Mouse (Mus musculus): Measurements from ENCODE around the gene Tmc3. TPM values are rescaled to one million over a fixed set of nuclear protein-coding genes. Genes with fewer than 3 reads are reported as not detected.

Gene Tmc3
- polyA plus RNA-seq, 1 experiment = 1.0 TPM

GRCm38 (mm10) chr7:83645476-83645875 lies 60.7 kb downstream of the Tmc3 start:
- Histone ChIP-seq H3K27ac (ENCODE audit: insufficient read depth, low read depth, low read length) (no peak overlapping the region), H3K36me3 (ENCODE audit: control insufficient read depth, insufficient read depth, low read length) (peaks cover 1% of the 10 kb centered on the region; the same call in 1 of the 2 replicates), H3K4me3 (ENCODE audit: insufficient read depth, low read depth, low read length) (no peak overlapping the region), H3K4me1 (ENCODE audit: control insufficient read depth, insufficient read depth, low read length) (no peaks in the 10 kb centered on the region), H3K27me3 (replicated peaks; ENCODE audit: control insufficient read depth, insufficient read depth, low read length) (no peaks in the 10 kb centered on the region)
- peak; percentile 24 for DNase-seq
- no peak for TF ChIP-seq POLR2A (IDR thresholded peaks at IDR 0.05; ENCODE audit: low read depth, low read length)
- TF ChIP-seq CTCF (conservative IDR thresholded peaks at IDR 0.05; ENCODE audit: insufficient read depth, insufficient read length, low read depth, low read length) = no peak
- 63% methylated on average over 5 of the region's 5 CpGs for WGBS

GRCm38 (mm10) chr7:83648807-83649206 lies 64.1 kb downstream of the Tmc3 start:
- H3K27me3 ChIP-seq (replicated peaks; ENCODE audit: control insufficient read depth, insufficient read depth, low read length) = no peaks in the 10 kb centered on the region
- no peaks in the 10 kb centered on the region for H3K4me1 ChIP-seq (ENCODE audit: control insufficient read depth, insufficient read depth, low read length)
- H3K4me3 ChIP-seq (ENCODE audit: insufficient read depth, low read depth, low read length) = no peak overlapping the region
- TF ChIP-seq CTCF (conservative IDR thresholded peaks at IDR 0.05; ENCODE audit: insufficient read depth, insufficient read length, low read depth, low read length) (no peak), POLR2A (IDR thresholded peaks at IDR 0.05; ENCODE audit: low read depth, low read length) (no peak)
- H3K27ac ChIP-seq (ENCODE audit: insufficient read depth, low read depth, low read length) = no peak overlapping the region
- DNase-seq = no peak
- no peaks in the 10 kb centered on the region for H3K36me3 ChIP-seq (ENCODE audit: control insufficient read depth, insufficient read depth, low read length)
- WGBS = 74% methylated on average over 7 of the region's 7 CpGs

GRCm38 (mm10) chr7:83650638-83651037 lies 65.9 kb downstream of the Tmc3 start:
- Histone ChIP-seq H3K27me3 (replicated peaks; ENCODE audit: control insufficient read depth, insufficient read depth, low read length) (no peaks in the 10 kb centered on the region), H3K36me3 (ENCODE audit: control insufficient read depth, insufficient read depth, low read length) (no peaks in the 10 kb centered on the region), H3K4me3 (ENCODE audit: insufficient read depth, low read depth, low read length) (no peak overlapping the region), H3K27ac (ENCODE audit: insufficient read depth, low read depth, low read length) (no peak overlapping the region), H3K4me1 (ENCODE audit: control insufficient read depth, insufficient read depth, low read length) (no peaks in the 10 kb centered on the region)
- 84% methylated on average over 5 of the region's 5 CpGs for WGBS
- TF ChIP-seq CTCF (conservative IDR thresholded peaks at IDR 0.05; ENCODE audit: insufficient read depth, insufficient read length, low read depth, low read length) (no peak), POLR2A (IDR thresholded peaks at IDR 0.05; ENCODE audit: low read depth, low read length) (no peak)
- no peak for DNase-seq

GRCm38 (mm10) chr7:83652498-83652897 lies 67.8 kb downstream of the Tmc3 start:
- H3K4me3 ChIP-seq (ENCODE audit: insufficient read depth, low read depth, low read length) = no peak overlapping the region
- no peaks in the 10 kb centered on the region for H3K4me1 ChIP-seq (ENCODE audit: control insufficient read depth, insufficient read depth, low read length)
- H3K27ac ChIP-seq (ENCODE audit: insufficient read depth, low read depth, low read length) = no peak overlapping the region
- TF ChIP-seq CTCF (conservative IDR thresholded peaks at IDR 0.05; ENCODE audit: insufficient read depth, insufficient read length, low read depth, low read length) = no peak
- TF ChIP-seq POLR2A (IDR thresholded peaks at IDR 0.05; ENCODE audit: low read depth, low read length) = no peak
- H3K27me3 ChIP-seq (replicated peaks; ENCODE audit: control insufficient read depth, insufficient read depth, low read length) = no peaks in the 10 kb centered on the region
- DNase-seq = no peak
- 89% methylated on average over 5 of the region's 5 CpGs for WGBS
- H3K36me3 ChIP-seq (ENCODE audit: control insufficient read depth, insufficient read depth, low read length) = no peaks in the 10 kb centered on the region

- Histone ChIP-seq H3K27ac (ENCODE audit: insufficient read depth, low read depth, low read length) (no peak overlapping the region), H3K27me3 (replicated peaks; ENCODE audit: control insufficient read depth, insufficient read depth, low read length) (no peaks in the 10 kb centered on the region), H3K36me3 (ENCODE audit: control insufficient read depth, insufficient read depth, low read length) (no peaks in the 10 kb centered on the region), H3K4me3 (ENCODE audit: insufficient read depth, low read depth, low read length) (peak overlapping the region; percentile 25), H3K4me1 (ENCODE audit: control insufficient read depth, insufficient read depth, low read length) (no peaks in the 10 kb centered on the region)
- DNase-seq = no peak
- TF ChIP-seq POLR2A (IDR thresholded peaks at IDR 0.05; ENCODE audit: low read depth, low read length) (no peak), CTCF (conservative IDR thresholded peaks at IDR 0.05; ENCODE audit: insufficient read depth, insufficient read length, low read depth, low read length) (no peak)
- WGBS = 93% methylated on average over 2 of the region's 2 CpGs
Measured at GRCm38 (mm10) chr7:83653605-83654051, 68.9 kb downstream of the Tmc3 start.

- TF ChIP-seq CTCF (conservative IDR thresholded peaks at IDR 0.05; ENCODE audit: insufficient read depth, insufficient read length, low read depth, low read length) = no peak
- TF ChIP-seq POLR2A (IDR thresholded peaks at IDR 0.05; ENCODE audit: low read depth, low read length) = no peak
- Histone ChIP-seq H3K4me1 (ENCODE audit: control insufficient read depth, insufficient read depth, low read length) (no peaks in the 10 kb centered on the region), H3K27ac (ENCODE audit: insufficient read depth, low read depth, low read length) (no peak overlapping the region), H3K27me3 (replicated peaks; ENCODE audit: control insufficient read depth, insufficient read depth, low read length) (no peaks in the 10 kb centered on the region), H3K36me3 (ENCODE audit: control insufficient read depth, insufficient read depth, low read length) (no peaks in the 10 kb centered on the region), H3K4me3 (ENCODE audit: insufficient read depth, low read depth, low read length) (peak overlapping the region; percentile 44)
- WGBS = 62% methylated on average over 2 of the region's 2 CpGs
- DNase-seq = no peak
Measured at GRCm38 (mm10) chr7:83654196-83654595, 69.5 kb downstream of the Tmc3 start.

GRCm38 (mm10) chr7:83654938-83655630 lies 70.4 kb downstream of the Tmc3 start:
- TF ChIP-seq CTCF (conservative IDR thresholded peaks at IDR 0.05; ENCODE audit: insufficient read depth, insufficient read length, low read depth, low read length) (no peak), POLR2A (IDR thresholded peaks at IDR 0.05; ENCODE audit: low read depth, low read length) (no peak)
- Histone ChIP-seq H3K4me1 (ENCODE audit: control insufficient read depth, insufficient read depth, low read length) (no peaks in the 10 kb centered on the region), H3K27ac (ENCODE audit: insufficient read depth, low read depth, low read length) (peak overlapping the region; percentile 34), H3K36me3 (ENCODE audit: control insufficient read depth, insufficient read depth, low read length) (no peaks in the 10 kb centered on the region), H3K27me3 (replicated peaks; ENCODE audit: control insufficient read depth, insufficient read depth, low read length) (no peaks in the 10 kb centered on the region), H3K4me3 (ENCODE audit: insufficient read depth, low read depth, low read length) (peak overlapping the region; percentile 44)
- 54% methylated on average over 5 of the region's 5 CpGs for WGBS
- peak; percentile 72 for DNase-seq

Measured in kidney, adult 2 months (tissue).